Mouse (Mus musculus): ENCODE results near the gene Camk2g.

GRCm38 (mm10) chr14:20691772-20692171 lies 102.1 kb downstream of the Camk2g start:
- TF ChIP-seq EP300 (IDR thresholded peaks at IDR 0.05; ENCODE audit: insufficient read depth, low read depth, low read length) (no peak), CTCF (IDR thresholded peaks at IDR 0.05) (no peak), POLR2A (IDR thresholded peaks at IDR 0.05; ENCODE audit: insufficient read depth, low read depth, low read length) (no peak)

All from heart, adult 2 months (tissue).